28 mouse cellular contexts compared by ENCODE assay signal in the genomic region with DNA sequence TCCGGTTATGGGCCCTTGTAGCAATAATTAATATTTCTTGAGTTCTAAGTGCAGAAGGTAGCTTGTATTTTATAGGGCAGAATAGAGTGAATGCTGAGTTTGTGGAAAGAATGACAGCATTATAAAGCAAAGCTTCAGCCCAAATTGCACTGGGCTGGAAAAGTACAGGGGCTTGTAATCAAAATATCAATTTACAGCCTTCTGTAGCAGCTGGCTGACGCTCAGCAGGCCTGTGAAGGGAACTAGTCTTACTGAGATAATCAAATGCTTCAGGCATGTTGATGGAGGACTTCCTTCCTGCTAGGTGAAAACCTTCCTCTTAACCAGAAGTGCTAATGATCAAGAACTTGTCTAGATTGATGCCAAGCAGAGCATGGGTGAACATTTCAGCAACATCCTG.
A peak's percentile ranks its signal among the peaks of the same experiment; 100 is the strongest.
DNase-seq lines count a peak whose midpoint lies in the region; ATAC-seq and TF ChIP-seq lines count a peak whose summit lies in the region.
"Had no signal": no experiment of that assay in that cellular context is flagged by ENCODE, and none has a peak within 500 bp of the region (broad histone marks: within the 10 kb centered on the region; RNA-seq: fewer than 3 reads in every experiment).

No protein-coding gene starts in this region.

- peak; percentile 10 for DNase-seq in forebrain, embryonic 14.5 days (ENCODE audit: low spot score)
- DNase-seq in forebrain, embryonic 10.5 days (ENCODE audit: extremely low spot score, low spot score): no peak
- DNase-seq in kidney, postnatal 4 days: peak; percentile 2 to 4
- DNase-seq in kidney, adult 2 months: no peak
- DNase-seq in embryonic facial prominence, embryonic 11.5 days (ENCODE audit: low spot score): peak; percentile 44
- DNase-seq in heart, adult 9 months (ENCODE audit: low spot score in 2 of 2): no peak
- no peak for DNase-seq in heart, adult 11 months
- DNase-seq: cerebellum, adult 18-20 months; cerebellum, postnatal 25 days; gastrocnemius, postnatal 36 days; heart, postnatal 4 days; kidney, postnatal 14 days; liver; lung, postnatal 36 days; thymus, postnatal 14 days had no signal

- no peaks in the 10 kb centered on the region for H3K9me3 ChIP-seq in forebrain, embryonic 14.5 days (replicated peaks; ENCODE audit: control insufficient read depth, low read length)
- H3K9me3 ChIP-seq in forebrain, embryonic 10.5 days: 0 out of 2 replicates have a peak, but pooled peaks cover 2% of the 10 kb centered on the region
- no peaks in the 10 kb centered on the region for H3K9me3 ChIP-seq in embryonic facial prominence, embryonic 11.5 days (replicated peaks; ENCODE audit: control insufficient read depth, low read length)
- H3K9me3 ChIP-seq in limb, embryonic 15.5 days: no peaks in the 10 kb centered on the region
- H3K9me3 ChIP-seq: embryonic facial prominence, embryonic 13.5 days; heart, embryonic 10.5 days; intestine, embryonic 15.5 days; liver, embryonic 15.5 days; lung, embryonic 15.5 days; megakaryocyte, embryonic 14.5 days; midbrain, embryonic 13.5 days; neural tube, embryonic 12.5 days had no signal

- H3K4me3 ChIP-seq in forebrain, embryonic 14.5 days (ENCODE audit: low read depth, low read length): no peak overlapping the region
- H3K4me3 ChIP-seq in forebrain, embryonic 10.5 days: no peak overlapping the region
- H3K4me3 ChIP-seq in kidney, adult 2 months (ENCODE audit: insufficient read depth, low read depth, low read length): no peak overlapping the region
- no peak overlapping the region for H3K4me3 ChIP-seq in embryonic facial prominence, embryonic 11.5 days (ENCODE audit: low read depth, low read length)
- H3K4me3 ChIP-seq in limb, embryonic 15.5 days: no peak overlapping the region
- H3K4me3 ChIP-seq: embryonic facial prominence, embryonic 13.5 days; heart, embryonic 10.5 days; intestine, embryonic 15.5 days; layer of hippocampus, adult 2 months; liver, embryonic 15.5 days; lung, embryonic 15.5 days; megakaryocyte, embryonic 14.5 days; midbrain, embryonic 13.5 days; neural tube, embryonic 12.5 days had no signal

- no peak overlapping the region for H3K4me2 ChIP-seq in forebrain, embryonic 14.5 days (ENCODE audit: low read length)
- no peak overlapping the region for H3K4me2 ChIP-seq in embryonic facial prominence, embryonic 11.5 days (ENCODE audit: low read depth, low read length)
- no peak overlapping the region for H3K4me2 ChIP-seq in limb, embryonic 15.5 days
- H3K4me2 ChIP-seq: embryonic facial prominence, embryonic 13.5 days; intestine, embryonic 15.5 days; liver, embryonic 15.5 days; lung, embryonic 15.5 days; midbrain, embryonic 13.5 days; neural tube, embryonic 12.5 days had no signal

- no peaks in the 10 kb centered on the region for H3K4me1 ChIP-seq in forebrain, embryonic 14.5 days (ENCODE audit: control insufficient read depth, insufficient read depth, low read length)
- no peaks in the 10 kb centered on the region for H3K4me1 ChIP-seq in forebrain, embryonic 10.5 days
- H3K4me1 ChIP-seq in kidney, adult 2 months (ENCODE audit: control insufficient read depth, insufficient read depth, low read length): no peaks in the 10 kb centered on the region
- no peaks in the 10 kb centered on the region for H3K4me1 ChIP-seq in embryonic facial prominence, embryonic 11.5 days (ENCODE audit: control insufficient read depth, insufficient read depth, low read length)
- no peaks in the 10 kb centered on the region for H3K4me1 ChIP-seq in limb, embryonic 15.5 days
- H3K4me1 ChIP-seq: embryonic facial prominence, embryonic 13.5 days; heart, embryonic 10.5 days; intestine, embryonic 15.5 days; liver, embryonic 15.5 days; lung, embryonic 15.5 days; megakaryocyte, embryonic 14.5 days; midbrain, embryonic 13.5 days; neural tube, embryonic 12.5 days had no signal

- no peaks in the 10 kb centered on the region for H3K27me3 ChIP-seq in forebrain, embryonic 14.5 days (replicated peaks; ENCODE audit: control insufficient read depth, insufficient read depth, low read length)
- H3K27me3 ChIP-seq in forebrain, embryonic 10.5 days (ENCODE audit: poor library complexity, severe bottlenecking): no peaks in the 10 kb centered on the region
- H3K27me3 ChIP-seq in kidney, adult 2 months (replicated peaks; ENCODE audit: control insufficient read depth, insufficient read depth, low read length): no peaks in the 10 kb centered on the region
- no peaks in the 10 kb centered on the region for H3K27me3 ChIP-seq in embryonic facial prominence, embryonic 11.5 days (ENCODE audit: control insufficient read depth, insufficient read depth, low read length)
- no peaks in the 10 kb centered on the region for H3K27me3 ChIP-seq in limb, embryonic 15.5 days
- H3K27me3 ChIP-seq: embryonic facial prominence, embryonic 13.5 days; intestine, embryonic 15.5 days; liver, embryonic 15.5 days; lung, embryonic 15.5 days; megakaryocyte, embryonic 14.5 days; midbrain, embryonic 13.5 days; neural tube, embryonic 12.5 days had no signal

- H3K36me3 ChIP-seq in forebrain, embryonic 14.5 days (ENCODE audit: control insufficient read depth, insufficient read depth, low read length): no peaks in the 10 kb centered on the region
- H3K36me3 ChIP-seq in forebrain, embryonic 10.5 days (replicated peaks): no peaks in the 10 kb centered on the region
- no peaks in the 10 kb centered on the region for H3K36me3 ChIP-seq in kidney, adult 2 months (ENCODE audit: control insufficient read depth, insufficient read depth, low read length)
- no peaks in the 10 kb centered on the region for H3K36me3 ChIP-seq in embryonic facial prominence, embryonic 11.5 days (replicated peaks; ENCODE audit: control insufficient read depth, insufficient read depth, low read depth, low read length)
- H3K36me3 ChIP-seq in limb, embryonic 15.5 days: no peaks in the 10 kb centered on the region
- H3K36me3 ChIP-seq: embryonic facial prominence, embryonic 13.5 days; heart, embryonic 10.5 days; intestine, embryonic 15.5 days; liver, embryonic 15.5 days; lung, embryonic 15.5 days; midbrain, embryonic 13.5 days; neural tube, embryonic 12.5 days had no signal

- no peak for ATAC-seq in forebrain, embryonic 14.5 days
- no peak for ATAC-seq in embryonic facial prominence, embryonic 11.5 days (replicated peaks; ENCODE audit: insufficient number of reproducible peaks, low FRiP score, low TSS enrichment, low read depth)
- ATAC-seq in limb, embryonic 15.5 days (ENCODE audit: insufficient number of reproducible peaks, low FRiP score, low TSS enrichment, low read depth): peak; percentile 63; the same call in 1 of the 2 replicates
- ATAC-seq: CD4-positive, CD25-positive, alpha-beta regulatory T cell, adult 4 months; forebrain, embryonic 16.5 days; hindbrain, embryonic 16.5 days; intestine, embryonic 15.5 days; midbrain, embryonic 13.5 days had no signal

- no peak overlapping the region for H3K27ac ChIP-seq in forebrain, embryonic 14.5 days (ENCODE audit: low read depth, low read length)
- no peak overlapping the region for H3K27ac ChIP-seq in forebrain, embryonic 10.5 days
- H3K27ac ChIP-seq in kidney, adult 2 months (ENCODE audit: insufficient read depth, low read depth, low read length): no peak overlapping the region
- H3K27ac ChIP-seq in embryonic facial prominence, embryonic 11.5 days (replicated peaks; ENCODE audit: low read depth, low read length): no peak overlapping the region
- H3K27ac ChIP-seq in limb, embryonic 15.5 days: peak overlapping the region; percentile 54
- H3K27ac ChIP-seq: embryonic facial prominence, embryonic 13.5 days; heart, embryonic 10.5 days; intestine, embryonic 15.5 days; layer of hippocampus, adult 2 months; liver, embryonic 15.5 days; lung, embryonic 15.5 days; midbrain, embryonic 13.5 days; neural tube, embryonic 12.5 days had no signal

- TF ChIP-seq CTCF in kidney, adult 2 months (conservative IDR thresholded peaks at IDR 0.05; ENCODE audit: insufficient read depth, insufficient read length, low read depth, low read length): no peak

- 61% methylated on average over 2 of the region's 2 CpGs for WGBS in forebrain, embryonic 14.5 days
- 67% methylated on average over 2 of the region's 2 CpGs for WGBS in forebrain, embryonic 10.5 days
- WGBS in kidney, adult 2 months: 40% methylated on average over 2 of the region's 2 CpGs
- 43% methylated on average over 2 of the region's 2 CpGs for WGBS in embryonic facial prominence, embryonic 11.5 days
- 34% methylated on average over 2 of the region's 2 CpGs for WGBS in limb, embryonic 15.5 days

- no peak for TF ChIP-seq POLR2A in kidney, adult 2 months (IDR thresholded peaks at IDR 0.05; ENCODE audit: low read depth, low read length)

- no peak overlapping the region for H3K9ac ChIP-seq in forebrain, embryonic 14.5 days (ENCODE audit: low read length)
- H3K9ac ChIP-seq in embryonic facial prominence, embryonic 11.5 days (replicated peaks; ENCODE audit: low read length): no peak overlapping the region
- no peak overlapping the region for H3K9ac ChIP-seq in limb, embryonic 15.5 days
- H3K9ac ChIP-seq: embryonic facial prominence, embryonic 13.5 days; intestine, embryonic 15.5 days; liver, embryonic 15.5 days; lung, embryonic 15.5 days; midbrain, embryonic 13.5 days; neural tube, embryonic 12.5 days had no signal

Comparison
In these comparisons a context has a peak if more than half of its experiments do, and no peak if none do; other contexts are left out.
1. DNase-seq: peak in forebrain, embryonic 14.5 days (single experiment), kidney, postnatal 4 days (2 of 2) and embryonic facial prominence, embryonic 11.5 days (single experiment); none in forebrain, embryonic 10.5 days (single experiment), kidney, adult 2 months (single experiment), heart, adult 9 months (0 of 2) and heart, adult 11 months (single experiment).